Mouse (Mus musculus) heart, embryonic 16.5 days (tissue): ENCODE data around the gene Cish. TPM values are rescaled to one million over a fixed set of nuclear protein-coding genes. Genes with fewer than 3 reads are reported as not detected.
A peak's percentile ranks its signal among the peaks of the same experiment; 100 is the strongest.

ENCODE experiments used
- ATAC-seq: fragments of 200-750 bp; cut with Nextera tagmentation; replicated peaks from 2 replicates; pipeline ENCODE4 v1.8.0; 2017; ENCODE audit warnings: moderate number of reproducible peaks; ENCODE audit not compliant: insufficient read depth, low FRiP score; ENCODE audit errors: extremely low read depth
- H3K27ac ChIP-seq: fragments of 300-500 bp; sonication (generic); 2 replicates; pipeline ENCODE4 v1.5.1; 2014; ENCODE audit warnings: mild to moderate bottlenecking, low read length, control low read depth, moderate library complexity
- H3K27me3 ChIP-seq: fragments of 300-500 bp; sonication (generic); 2 replicates; pipeline ENCODE4 v1.6.1; 2014; ENCODE audit warnings: low read length, mixed read lengths; ENCODE audit not compliant: control insufficient read depth, insufficient read depth
- H3K36me3 ChIP-seq: fragments of 300-500 bp; sonication (generic); 2 replicates; pipeline ENCODE4 v1.6.1; 2014; ENCODE audit not compliant: control insufficient read depth, insufficient read depth
- H3K4me1 ChIP-seq: fragments of 300-500 bp; sonication (generic); 2 replicates; pipeline ENCODE4 v1.6.1; 2014; ENCODE audit warnings: low read length, mixed read lengths; ENCODE audit not compliant: control insufficient read depth, insufficient read depth
- H3K4me2 ChIP-seq: fragments of 300-500 bp; sonication (generic); 2 replicates; pipeline ENCODE4 v1.6.1; 2014; ENCODE audit warnings: low read depth, mild to moderate bottlenecking, control low read depth, low read length
- H3K4me3 ChIP-seq: fragments of 300-500 bp; sonication (generic); 2 replicates; pipeline ENCODE4 v1.5.1; 2014; ENCODE audit warnings: mild to moderate bottlenecking, control low read depth, low read length
- H3K9ac ChIP-seq: fragments of 300-500 bp; sonication (generic); 2 replicates; pipeline ENCODE4 v1.6.1; 2014; ENCODE audit warnings: low read length, control low read depth
- H3K9me3 ChIP-seq: fragments of 300-500 bp; sonication (generic); replicated peaks from 2 replicates; pipeline ENCODE4 v1.6.1; 2016; ENCODE audit warnings: low read length; ENCODE audit not compliant: control insufficient read depth
- WGBS: fragments of 180-500 bp; shearing (Covaris S2); extraction: QIAGEN DNeasy Blood & Tissue Kit; methylation state at CpG from one replicate; pipeline ENCODE4 v1.1.7; 2014; 5-methylcytosine and 5-hydroxymethylcytosine counted together
- polyA plus RNA-seq: library from polyadenylated mRNA; unstranded; fragments of >200 nt; fragmentation: Nextera tagmentation; extraction: Ambion mirVana; gene quantifications from 2 replicates; pipeline ENCODE4 v1.2.1, GENCODE M21; 2015

Gene Cish
- polyA plus RNA-seq, 1 experiment from 2014 or later, result 44.4 TPM

DNA sequence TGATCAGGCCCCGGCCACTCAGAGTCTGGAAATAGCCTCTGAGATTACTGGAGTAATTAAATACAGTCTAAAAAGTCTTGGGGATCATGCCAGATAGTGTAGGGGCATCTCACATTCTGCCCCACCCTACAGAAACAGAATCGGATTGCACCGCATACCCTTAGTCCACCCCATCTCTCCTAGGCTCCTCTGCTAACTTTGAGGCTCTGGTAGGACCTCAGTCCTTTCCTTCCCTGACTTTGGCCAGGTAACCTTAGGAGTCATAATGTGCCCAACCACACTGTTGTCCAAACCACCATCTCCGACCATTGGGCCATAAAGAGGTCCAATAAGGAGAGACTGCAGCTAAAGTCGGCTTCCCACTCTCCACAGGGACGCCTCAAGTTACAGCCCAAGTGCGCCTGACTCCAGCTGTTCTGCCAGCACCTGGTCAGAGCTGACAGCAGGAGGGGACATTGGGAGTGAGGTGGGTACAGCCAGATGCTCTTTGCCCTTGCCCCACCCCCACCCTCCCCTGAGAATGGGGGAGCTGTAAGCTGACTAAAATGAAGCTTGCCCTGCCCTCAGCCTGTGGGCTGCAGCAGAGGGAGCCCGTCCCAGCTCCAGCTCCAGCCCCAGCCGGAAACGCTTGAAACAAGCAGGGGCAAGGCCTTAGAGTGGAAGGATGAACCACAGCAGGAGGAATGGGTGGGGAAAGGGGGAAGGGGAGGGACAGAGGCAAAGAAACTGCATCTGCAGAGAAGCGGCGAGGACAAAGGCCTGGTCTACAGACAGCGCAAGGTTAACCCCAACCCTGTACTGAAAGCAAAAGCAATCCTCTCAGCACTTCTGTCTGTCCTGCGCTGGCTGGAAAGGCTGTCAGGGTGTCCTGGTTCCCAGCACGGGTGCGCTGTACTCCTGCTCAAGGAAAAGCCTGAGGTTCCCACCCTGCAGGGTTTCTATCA, 16.2 kb upstream of the Cish start:
- Histone ChIP-seq H3K4me2 (peak overlapping the region; percentile 50), H3K36me3 (no peaks in the 10 kb centered on the region), H3K27ac (peak overlapping the region; percentile 58), H3K4me1 (peaks cover 20% of the 10 kb centered on the region), H3K9ac (peak overlapping the region; percentile 59), H3K4me3 (peak overlapping the region; percentile 10), H3K9me3 (no peaks in the 10 kb centered on the region), H3K27me3 (no peaks in the 10 kb centered on the region)
- ATAC-seq, result peak; percentile 31; the same call in 1 of the 2 replicates
- WGBS, result 32% methylated on average over 16 of the region's 16 CpGs

DNA sequence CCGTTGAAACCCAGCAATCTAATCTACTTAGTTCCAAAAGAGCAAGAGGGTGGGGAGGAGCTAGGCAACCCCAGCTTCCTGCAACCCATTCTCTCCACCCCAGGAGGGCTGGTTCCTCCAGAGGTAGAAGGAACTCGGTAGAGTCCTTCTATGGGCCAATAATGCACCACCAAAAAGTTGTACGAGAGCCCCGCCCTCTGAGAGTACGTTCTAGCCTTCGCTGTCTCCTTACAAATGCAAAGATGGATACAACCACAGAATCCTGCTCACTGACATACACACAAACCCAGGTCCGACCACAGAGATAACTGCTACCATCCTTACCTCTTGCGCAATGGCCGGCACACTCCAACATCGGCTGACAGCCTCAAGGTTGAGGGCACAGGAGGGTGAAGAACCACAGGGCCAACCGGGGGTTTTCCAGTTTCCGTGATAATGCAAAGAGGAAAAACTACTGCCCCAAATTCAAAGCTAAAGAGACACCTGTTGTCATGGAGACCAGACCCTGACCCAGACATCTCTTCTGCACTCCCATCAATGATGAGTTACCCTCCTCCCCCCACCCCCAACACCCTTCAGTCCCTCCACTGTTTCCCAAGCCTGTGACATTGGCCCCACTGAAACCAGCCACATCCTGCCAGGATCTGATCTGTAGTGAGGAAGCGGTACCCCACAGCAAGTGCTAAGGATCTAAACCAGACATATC, 15.4 kb upstream of the Cish start:
- Histone ChIP-seq H3K27me3 (no peaks in the 10 kb centered on the region), H3K9me3 (no peaks in the 10 kb centered on the region), H3K4me1 (peaks cover 20% of the 10 kb centered on the region), H3K4me3 (peak overlapping the region; percentile 10; the same call in 1 of the 2 replicates), H3K27ac (peak overlapping the region; percentile 58; the same call in 1 of the 2 replicates), H3K36me3 (no peaks in the 10 kb centered on the region), H3K4me2 (peak overlapping the region; percentile 50), H3K9ac (peak overlapping the region; percentile 59)
- ATAC-seq, result 0 out of 2 replicates have a peak, but pooled peaks have one; percentile 15
- WGBS, result 42% methylated on average over 13 of the region's 13 CpGs

DNA sequence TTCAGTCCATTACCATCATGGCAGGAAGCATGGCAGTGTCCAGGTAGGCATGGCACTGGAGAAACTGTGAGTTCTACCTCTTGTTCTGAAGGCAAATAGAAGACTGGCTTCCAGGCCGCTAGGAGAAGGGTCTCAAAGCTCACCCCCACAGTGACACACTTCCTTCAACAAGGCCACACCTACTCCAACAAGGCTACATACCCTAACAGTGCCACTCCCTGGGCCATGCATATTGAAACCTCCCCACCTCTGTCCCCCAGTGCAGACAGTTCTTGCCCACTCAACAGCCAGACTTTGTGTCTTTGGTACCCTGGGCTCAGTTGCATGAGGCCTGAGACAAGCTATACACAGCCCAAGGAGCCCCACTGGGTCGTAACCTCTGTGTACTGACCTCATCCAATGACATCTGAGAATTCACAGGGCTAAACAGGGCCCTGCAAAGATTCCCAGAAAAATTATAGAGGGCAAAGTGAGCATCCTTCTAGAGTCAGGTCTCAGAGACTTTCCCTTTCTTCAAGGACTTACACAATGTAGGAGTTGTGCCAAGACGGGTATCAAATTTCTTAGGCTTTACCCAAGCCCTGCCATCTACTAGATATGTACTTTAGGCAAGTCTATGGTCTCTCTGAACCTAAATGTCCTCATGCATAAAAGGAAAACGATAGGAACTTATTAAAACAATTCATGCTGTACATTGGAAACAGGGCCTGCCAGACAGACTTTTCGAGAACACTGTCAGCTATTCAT, 14.4 kb upstream of the Cish start:
- no peaks in the 10 kb centered on the region for H3K36me3 ChIP-seq
- H3K4me1 ChIP-seq, result peaks cover 20% of the 10 kb centered on the region
- H3K9ac ChIP-seq, result no peak overlapping the region
- H3K4me2 ChIP-seq, result no peak overlapping the region
- no peak overlapping the region for H3K27ac ChIP-seq
- H3K9me3 ChIP-seq, result no peaks in the 10 kb centered on the region
- no peak overlapping the region for H3K4me3 ChIP-seq
- no peak for ATAC-seq
- WGBS, result 84% methylated on average over 5 of the region's 5 CpGs
- no peaks in the 10 kb centered on the region for H3K27me3 ChIP-seq

- 87% methylated on average over 9 of the region's 9 CpGs for WGBS
- Histone ChIP-seq H3K4me1 (peaks cover 20% of the 10 kb centered on the region), H3K36me3 (no peaks in the 10 kb centered on the region), H3K4me2 (no peak overlapping the region), H3K4me3 (no peak overlapping the region), H3K9me3 (no peaks in the 10 kb centered on the region), H3K27ac (no peak overlapping the region), H3K9ac (no peak overlapping the region), H3K27me3 (no peaks in the 10 kb centered on the region)
- ATAC-seq, result no peak
These were observed 12.9 kb upstream of the Cish start for GRCm38 (mm10) chr9:107282951-107283350.

DNA sequence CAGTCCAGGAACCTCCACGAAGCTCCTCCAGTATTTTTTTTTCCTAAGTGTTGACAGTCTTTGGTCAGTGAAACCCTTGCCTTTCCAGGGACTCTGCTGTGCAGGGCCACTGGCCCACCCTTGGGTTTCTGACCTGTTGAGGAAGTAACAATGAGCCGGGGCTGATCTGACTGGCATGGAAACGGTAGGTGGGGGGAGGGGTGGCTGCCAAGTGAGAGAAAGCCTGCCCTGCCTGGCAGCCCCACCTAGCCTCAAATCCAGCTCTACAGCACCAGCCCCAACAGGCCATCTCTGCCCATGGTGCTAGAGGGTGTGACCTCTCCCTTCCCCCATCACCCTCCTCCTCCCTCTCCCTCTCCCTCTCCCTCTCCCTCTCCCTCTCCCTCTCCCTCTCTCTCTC, 10.8 kb upstream of the Cish start:
- WGBS, result 11% methylated on average over 3 of the region's 3 CpGs

DNA sequence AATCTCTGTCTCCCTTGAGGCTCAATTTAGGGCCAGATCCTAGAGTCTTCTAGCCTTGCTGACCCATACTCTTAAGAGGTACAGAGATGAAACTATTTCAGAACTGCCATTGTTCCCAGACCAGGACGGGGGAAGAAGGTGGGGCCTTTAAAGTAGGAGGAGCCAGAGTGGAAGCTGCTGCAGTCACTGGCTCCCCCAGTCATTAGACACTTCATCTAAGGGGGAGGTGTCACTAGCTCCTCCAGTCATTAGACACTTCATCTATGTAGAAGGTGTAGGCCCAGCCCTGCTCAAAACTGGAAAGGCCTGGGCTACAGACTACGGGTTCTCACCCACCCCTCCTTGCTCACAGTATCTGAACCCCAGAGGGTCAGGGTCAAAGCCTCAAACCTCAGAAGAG, 8.5 kb upstream of the Cish start:
- WGBS, result 67% methylated on average over 2 of the region's 2 CpGs
- Histone ChIP-seq H3K27ac (no peak overlapping the region), H3K9ac (no peak overlapping the region), H3K27me3 (no peaks in the 10 kb centered on the region), H3K4me2 (no peak overlapping the region), H3K9me3 (no peaks in the 10 kb centered on the region), H3K4me1 (peaks cover 9% of the 10 kb centered on the region), H3K4me3 (no peak overlapping the region), H3K36me3 (no peaks in the 10 kb centered on the region)
- ATAC-seq, result no peak

More for the DNA sequence above, 10.8 kb upstream of the Cish start:
- Histone ChIP-seq H3K4me1 (peaks cover 8% of the 10 kb centered on the region), H3K9ac (no peak overlapping the region), H3K27me3 (no peaks in the 10 kb centered on the region), H3K36me3 (no peaks in the 10 kb centered on the region), H3K4me2 (no peak overlapping the region), H3K27ac (no peak overlapping the region), H3K4me3 (no peak overlapping the region), H3K9me3 (no peaks in the 10 kb centered on the region)
- no peak for ATAC-seq

DNA sequence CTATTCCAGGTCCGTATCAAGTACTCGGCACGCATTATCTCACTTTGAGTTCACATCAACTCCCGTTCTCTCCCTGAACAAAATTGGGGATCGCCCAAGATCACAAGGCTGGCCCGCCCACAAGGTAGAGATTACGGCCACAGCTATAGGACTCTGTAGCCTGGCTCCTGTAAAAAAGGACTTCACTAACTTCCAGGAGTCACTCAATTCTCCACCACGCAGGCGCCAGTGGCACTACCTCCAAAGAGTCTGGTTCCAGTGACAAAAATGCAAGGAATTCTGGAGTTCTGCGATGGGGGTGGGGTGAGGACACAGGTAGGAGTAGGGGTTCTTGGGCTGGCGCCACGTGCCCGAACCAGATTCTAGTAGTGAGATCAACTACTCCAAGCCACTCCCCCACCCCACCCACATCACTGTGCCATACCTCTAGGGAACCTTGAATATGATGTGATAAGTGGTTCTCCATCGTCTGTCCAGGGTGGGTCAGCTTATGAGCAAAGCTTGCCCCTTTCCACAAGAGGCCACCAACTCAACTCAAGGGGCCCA, 7.6 kb upstream of the Cish start:
- H3K27me3 ChIP-seq, result no peaks in the 10 kb centered on the region
- H3K4me3 ChIP-seq, result no peak overlapping the region
- peak overlapping the region; percentile 88 for H3K4me2 ChIP-seq
- H3K36me3 ChIP-seq, result no peaks in the 10 kb centered on the region
- 76% methylated on average over 14 of the region's 14 CpGs for WGBS
- no peaks in the 10 kb centered on the region for H3K9me3 ChIP-seq
- no peak overlapping the region for H3K9ac ChIP-seq
- no peak overlapping the region for H3K27ac ChIP-seq
- ATAC-seq, result no peak
- H3K4me1 ChIP-seq, result peaks cover 9% of the 10 kb centered on the region

DNA sequence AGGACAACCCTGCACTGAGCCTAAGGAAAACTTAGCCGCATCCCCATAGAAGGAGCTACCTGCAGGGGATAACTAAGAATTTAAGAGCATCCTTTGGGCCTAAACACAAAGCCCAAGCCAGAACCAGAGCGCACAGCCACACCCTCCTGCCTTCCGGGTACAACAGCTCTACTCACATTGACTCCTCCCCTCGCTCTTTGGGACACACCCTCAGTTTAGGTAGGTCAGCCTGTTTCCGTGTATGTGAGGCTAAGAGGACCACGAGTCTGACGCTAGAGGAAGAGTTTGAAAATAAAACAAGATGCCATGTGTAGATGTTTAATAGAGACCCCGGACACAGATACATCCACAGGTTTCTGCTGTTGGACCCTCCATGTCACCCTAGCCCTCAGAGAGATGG, 7.1 kb upstream of the Cish start:
- Histone ChIP-seq H3K4me1 (peaks cover 9% of the 10 kb centered on the region), H3K4me2 (peak overlapping the region; percentile 88), H3K9ac (peak overlapping the region; percentile 64), H3K4me3 (peak overlapping the region; percentile 63), H3K9me3 (no peaks in the 10 kb centered on the region), H3K27me3 (no peaks in the 10 kb centered on the region), H3K27ac (peak overlapping the region; percentile 19), H3K36me3 (no peaks in the 10 kb centered on the region)
- WGBS, result 38% methylated on average over 8 of the region's 8 CpGs
- no peak for ATAC-seq
